Mouse (Mus musculus) G1E (cell line): ENCODE data around the gene Phf20.

ENCODE experiments used
- CTCF ChIP-seq: IDR thresholded peaks from 2 replicates; pipeline ENCODE4 v1.5.1; 2012; ENCODE audit warnings: low read depth, low read length, inconsistent platforms, mixed read lengths
- GATA1 ChIP-seq: IDR thresholded peaks from 2 replicates; pipeline ENCODE4 v1.6.1; 2012; ENCODE audit warnings: borderline replicate concordance, low read length, inconsistent platforms, mixed read lengths
- GATA2 ChIP-seq: IDR thresholded peaks from 2 replicates; pipeline ENCODE4 v1.6.1; 2012; ENCODE audit warnings: low read depth, low read length, inconsistent platforms, borderline replicate concordance

GRCm38 (mm10) chr2:156196302-156197128 is at the start of gene Phf20:
- TF ChIP-seq GATA1: no peak
- no peak for TF ChIP-seq CTCF
- TF ChIP-seq GATA2: no peak
